Mouse (Mus musculus): ENCODE measurements around the gene Dnajc12.

GRCm38 (mm10) chr10:63439694-63440228 is 57.5 kb downstream of the Dnajc12 start:
- TF ChIP-seq CTCF (IDR thresholded peaks at IDR 0.05; ENCODE audit: low read depth): no peak
- no peak for TF ChIP-seq EP300 (IDR thresholded peaks at IDR 0.05; ENCODE audit: low read depth)
